Mouse (Mus musculus): ENCODE measurements at regions not wholly inside any gene's neighbourhood (a gene's known extent, or its start where the extent isn't known, plus 50 kb on each side); places are given as distances from the start of the nearest gene placed in this dataset.
"Not testable (repeated sequence)": the region's sequence is repeated elsewhere in the genome, so short reads cannot be mapped to it uniquely, and the experiment has no call there.

DNA sequence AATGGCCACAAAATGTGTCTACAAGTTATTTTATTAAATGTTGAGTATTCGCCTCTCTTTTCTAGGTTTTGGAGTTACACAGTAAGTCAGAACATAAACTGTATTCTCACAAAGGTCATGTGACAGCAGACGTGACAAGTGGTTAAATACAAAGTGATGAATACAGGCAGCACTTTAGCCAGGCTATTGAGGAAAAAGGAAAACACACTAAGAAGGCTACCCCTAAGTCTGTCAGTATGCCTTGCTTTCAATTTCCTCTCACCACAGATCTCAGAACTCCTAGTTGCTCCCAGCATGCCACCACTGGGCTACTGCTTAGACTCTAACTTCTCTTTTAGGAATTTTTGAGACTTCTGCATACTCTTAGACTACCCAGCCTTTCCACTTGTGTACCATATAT is 297.9 kb upstream of the Pex5l start:
- DNase-seq: no peak

DNA sequence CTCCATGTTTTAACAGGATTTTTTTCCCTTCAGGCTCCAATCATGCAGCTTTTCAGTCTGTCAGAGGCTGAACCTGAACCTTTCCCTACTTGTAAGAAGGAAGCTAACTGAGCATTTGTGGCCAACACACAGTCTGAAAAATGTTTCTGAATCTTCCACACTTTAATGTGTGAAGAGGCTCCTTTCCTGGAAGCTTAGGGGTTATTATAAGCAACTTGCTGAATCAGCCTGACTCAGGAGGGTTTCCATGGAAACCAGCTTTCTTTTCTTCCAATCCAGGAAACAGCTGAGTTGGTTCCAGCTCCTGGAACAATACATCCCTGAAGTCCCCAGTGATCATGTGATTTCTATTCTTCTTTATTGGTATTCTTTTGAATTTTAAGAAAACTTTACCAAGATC is 297.5 kb upstream of the Pex5l start:
- no peak for DNase-seq

DNA sequence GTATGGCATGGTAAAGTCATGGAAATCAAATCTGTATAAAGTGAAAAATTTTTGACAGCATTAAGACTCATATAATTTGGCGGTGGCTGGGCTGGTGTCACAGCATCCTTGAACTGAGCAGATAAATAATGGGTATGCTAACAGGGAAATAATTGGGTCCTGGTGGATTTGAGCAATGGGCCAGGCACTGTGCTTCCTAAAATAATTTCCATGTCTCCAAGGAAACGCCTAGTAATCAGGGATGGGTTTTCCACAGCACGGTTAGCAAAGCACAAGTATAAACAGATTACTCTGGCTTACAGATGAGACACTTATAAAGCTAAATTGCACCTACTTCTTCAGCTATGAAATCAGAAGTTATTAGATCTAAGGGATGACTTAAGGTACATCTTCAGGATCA is 273.9 kb upstream of the Pex5l start:
- DNase-seq: no peak

DNA sequence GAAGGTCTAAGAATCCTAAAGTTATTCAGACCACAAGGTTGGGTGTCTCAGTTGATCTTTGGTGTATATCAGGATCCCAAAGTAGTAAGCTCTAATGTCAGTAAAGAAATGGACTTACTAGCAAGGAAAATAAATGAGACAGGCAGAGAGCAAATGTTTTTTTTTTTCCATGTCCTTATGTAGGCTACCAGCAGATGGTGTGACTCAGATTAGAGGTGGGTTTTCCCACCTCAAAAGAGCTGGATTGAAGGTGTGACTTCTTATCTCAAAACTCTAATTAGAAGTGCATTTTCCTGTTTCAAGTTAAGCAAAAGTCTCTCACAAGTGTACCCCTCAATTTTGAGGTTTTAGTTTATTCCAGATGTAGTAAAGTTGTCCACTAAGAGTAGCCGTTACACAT is 273.3 kb upstream of the Pex5l start:
- DNase-seq: no peak

DNA sequence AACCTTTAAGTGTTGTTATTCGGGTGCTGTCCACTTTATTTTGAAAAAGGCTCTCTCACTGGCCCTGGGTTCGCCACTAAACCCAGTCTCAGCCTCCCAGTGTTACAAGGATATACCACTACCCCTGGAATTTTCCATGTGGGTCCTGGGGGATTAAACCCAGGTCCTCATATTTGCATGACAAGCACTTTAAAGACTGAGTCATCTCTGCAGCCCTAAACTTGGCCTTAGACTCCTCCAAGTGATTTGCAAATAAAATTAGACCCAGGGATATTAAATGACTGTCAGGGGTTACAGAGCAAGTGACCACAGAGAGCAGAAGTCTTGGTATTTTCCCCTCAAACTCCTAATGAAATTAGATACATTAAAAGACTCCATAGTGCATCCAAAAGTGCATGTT is 258.9 kb upstream of the Pex5l start:
- no peak for DNase-seq

DNA sequence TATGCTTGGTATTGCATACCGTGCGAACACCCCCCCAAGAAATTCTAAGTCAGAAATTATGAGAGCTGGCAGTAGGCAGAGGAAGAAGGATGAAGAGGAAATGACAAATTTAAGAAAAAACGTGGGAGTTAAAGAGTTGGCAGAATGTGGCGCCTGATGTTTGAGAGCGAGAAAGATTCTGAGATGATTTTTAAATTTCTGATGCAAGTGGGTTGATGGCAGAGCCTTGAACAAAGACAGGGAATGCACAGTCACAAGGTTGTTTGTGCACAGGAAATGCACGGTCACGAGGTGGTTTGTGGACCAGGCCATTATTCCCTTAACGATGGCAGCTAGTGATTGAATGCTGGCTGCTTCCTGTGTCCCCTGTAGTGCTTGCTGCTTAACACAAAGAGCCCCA is 256.3 kb upstream of the Pex5l start:
- DNase-seq: no peak

DNA sequence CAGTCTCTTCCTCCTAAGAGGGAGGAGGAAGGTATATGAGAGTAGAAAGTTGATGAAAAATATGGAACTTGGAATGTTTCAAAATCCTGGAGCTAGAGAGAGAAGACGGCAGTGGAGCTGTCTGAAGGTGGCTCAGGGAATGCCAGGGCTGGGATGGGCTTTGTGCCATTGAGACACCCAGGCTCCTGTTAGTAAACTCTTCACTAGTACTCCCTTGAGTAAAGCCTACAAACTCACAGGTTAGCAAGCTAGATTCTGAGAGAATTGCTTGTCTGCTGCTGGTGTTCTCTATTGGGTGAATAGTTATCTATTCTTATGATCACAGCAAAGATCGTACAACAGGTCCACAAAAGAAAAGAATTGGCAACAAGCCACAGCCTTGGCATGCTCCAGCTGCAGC is 255.3 kb upstream of the Pex5l start:
- DNase-seq: no peak

DNA sequence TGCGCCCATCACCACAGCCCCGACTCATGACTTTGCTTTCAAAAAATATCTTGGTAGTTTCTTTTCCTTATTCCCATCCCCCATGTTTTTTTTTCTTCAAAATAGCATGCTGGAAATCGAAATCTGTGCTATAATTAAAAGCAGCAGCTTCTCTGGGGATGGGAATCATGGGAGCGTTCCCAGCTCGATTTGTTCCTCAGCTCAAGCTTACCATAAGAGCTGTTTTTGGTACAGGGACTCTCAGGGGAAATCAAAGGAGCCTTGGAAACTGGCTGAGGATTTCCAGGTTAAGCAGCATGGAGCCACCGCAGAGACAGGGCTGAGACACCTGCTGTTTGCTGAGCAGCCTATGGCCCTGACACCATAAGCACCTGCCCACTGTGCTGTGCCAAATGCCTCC is 254.2 kb upstream of the Pex5l start:
- DNase-seq: no peak

DNA sequence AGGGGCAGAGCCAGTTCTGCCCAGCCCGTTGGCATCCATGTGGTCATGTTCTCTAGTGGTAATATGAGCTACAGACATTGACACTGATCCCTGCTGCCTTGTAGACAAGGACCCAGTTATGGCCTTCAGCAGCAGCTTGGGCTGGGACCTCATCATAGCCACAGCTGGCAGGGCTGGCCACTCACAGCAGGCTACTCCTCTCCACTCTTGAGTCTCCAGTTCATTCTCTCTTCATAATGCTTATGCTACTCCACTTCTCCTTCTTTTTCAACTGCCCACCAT is 249.4 kb upstream of the Pex5l start:
- DNase-seq: no peak

DNA sequence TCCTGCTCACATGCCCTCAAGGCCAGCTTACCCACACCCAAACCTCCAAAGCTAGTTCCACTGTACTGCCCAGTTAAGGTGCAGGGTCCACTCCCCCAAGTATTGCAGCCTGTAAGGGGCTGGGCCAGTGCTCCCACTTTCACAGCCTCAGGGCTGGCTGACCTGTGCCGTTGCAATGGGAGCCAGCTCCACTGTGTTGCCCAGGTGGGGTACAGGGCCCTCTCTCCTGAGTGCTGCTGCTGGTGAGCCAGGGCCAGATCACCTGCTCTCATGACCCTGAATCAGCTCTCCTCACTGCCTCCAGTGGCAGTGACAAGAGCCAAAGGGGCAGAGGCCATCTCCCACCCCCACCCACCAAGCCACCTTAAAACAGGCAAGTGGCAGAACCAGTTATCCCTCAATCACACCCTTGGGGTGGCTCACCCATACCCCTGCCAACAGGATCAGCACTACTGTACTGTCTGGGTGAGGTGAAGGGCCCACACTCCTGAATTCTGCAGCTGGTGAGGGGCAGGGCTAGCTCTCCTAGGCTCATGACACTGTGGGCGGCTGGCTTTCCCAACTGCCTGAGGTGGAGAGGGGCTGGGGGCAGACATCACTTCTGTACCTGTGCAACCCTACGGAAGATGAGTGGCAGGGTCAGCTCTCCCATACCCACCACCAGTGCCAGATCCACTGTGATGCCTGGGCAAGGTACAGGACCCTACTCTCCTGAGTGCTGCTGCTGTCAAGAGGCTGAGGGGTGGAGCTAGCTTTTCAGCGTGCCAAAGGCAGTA is 248.9 kb upstream of the Pex5l start:
- no peak for DNase-seq

DNA sequence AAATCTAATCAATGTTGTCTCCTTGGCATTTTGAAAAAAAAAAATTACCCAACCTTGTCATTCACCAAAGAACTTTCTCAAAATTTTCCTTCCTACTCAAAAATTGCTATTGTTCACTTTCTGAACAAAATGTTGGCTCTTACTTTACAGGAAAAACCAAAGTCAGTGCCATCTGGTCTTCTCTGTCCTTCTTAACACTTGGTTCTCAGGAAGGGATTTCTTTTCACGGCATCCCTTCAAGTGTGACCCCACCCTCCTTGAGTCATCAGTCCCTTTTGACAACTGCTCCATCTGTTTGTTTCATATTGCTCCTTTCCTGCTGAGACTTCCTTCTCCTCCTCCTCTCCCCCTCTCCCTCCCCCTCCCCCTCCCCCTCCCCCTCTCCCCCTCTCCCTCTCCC is 245.1 kb upstream of the Pex5l start:
- no peak for DNase-seq

DNA sequence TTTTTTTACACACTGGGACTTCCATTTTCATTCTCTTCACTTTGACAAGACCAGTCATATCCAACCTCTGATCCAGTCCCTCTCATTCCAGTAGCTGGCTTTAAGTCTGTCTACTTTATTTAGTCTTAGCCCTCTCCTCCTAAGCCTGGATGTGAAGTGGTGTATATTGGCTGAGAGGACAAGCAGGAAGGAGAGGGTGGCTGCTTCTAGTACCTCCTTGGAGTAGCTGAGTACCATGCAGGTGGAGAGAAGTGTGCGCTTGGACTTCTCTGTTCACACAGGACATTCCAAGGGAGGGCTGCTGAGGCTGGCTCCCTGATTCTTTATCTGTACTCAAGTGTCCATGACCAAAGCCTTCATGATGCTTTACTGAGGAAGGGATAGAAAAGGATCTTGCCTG is 240.6 kb upstream of the Pex5l start:
- no peak for DNase-seq

DNA sequence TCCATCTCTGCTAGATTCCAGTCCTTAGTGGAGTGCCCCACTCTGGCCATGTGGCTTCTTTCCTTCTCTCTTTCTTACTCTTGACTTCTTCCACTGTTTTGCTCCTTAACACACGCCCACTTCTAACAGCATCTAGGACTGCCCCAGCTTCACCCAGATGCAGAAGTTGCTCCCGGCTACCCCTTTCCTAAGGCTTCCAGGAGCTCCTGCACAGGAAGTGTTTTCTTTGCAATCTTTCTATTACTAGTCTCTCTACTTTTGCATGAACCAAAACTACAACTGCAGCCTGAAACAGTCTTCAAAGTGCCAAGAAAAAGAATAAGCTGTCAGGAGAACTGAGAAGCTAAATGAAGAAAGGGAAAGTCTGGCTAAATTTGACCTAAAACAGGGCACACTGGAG is 236.6 kb upstream of the Pex5l start:
- no peak for DNase-seq

DNA sequence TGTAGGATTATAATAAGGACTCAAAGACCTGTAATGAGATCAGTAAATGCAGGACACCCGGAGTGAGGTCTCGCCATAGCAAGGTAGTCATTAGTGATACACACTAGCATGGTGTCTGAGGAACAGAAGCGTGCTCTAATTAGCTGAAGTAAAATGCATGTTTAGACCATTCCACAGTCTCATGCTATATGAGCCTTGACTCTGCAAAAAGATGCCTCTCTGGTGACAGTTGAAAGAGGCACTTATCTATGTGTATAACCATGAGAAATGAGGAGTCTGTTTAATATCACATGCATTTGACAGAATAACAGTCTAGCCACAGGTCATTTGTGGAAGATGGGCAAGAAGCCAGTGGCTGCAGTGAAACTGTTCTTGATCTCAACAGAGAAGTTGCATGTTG is 232.1 kb upstream of the Pex5l start:
- no peak for DNase-seq

DNA sequence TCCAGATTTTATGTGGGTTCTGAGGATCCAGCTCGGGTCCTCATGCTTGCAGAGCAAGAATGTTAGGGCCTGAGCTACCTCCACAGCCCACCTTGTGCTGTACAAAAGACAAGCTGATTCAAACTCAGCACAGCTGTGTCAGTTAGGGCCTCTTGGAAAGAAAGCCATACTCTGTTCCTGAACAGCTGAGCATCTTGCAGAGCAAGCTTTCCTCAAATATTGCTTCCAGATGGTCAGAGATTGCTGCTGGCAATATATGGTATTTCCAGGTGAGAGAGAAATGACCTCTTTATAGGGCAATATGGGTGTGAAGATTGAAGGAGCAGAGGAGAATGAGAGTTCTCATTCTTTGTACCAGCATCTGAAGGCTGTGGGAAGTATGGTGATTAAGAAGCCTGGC is 229.8 kb upstream of the Pex5l start:
- DNase-seq: no peak

DNA sequence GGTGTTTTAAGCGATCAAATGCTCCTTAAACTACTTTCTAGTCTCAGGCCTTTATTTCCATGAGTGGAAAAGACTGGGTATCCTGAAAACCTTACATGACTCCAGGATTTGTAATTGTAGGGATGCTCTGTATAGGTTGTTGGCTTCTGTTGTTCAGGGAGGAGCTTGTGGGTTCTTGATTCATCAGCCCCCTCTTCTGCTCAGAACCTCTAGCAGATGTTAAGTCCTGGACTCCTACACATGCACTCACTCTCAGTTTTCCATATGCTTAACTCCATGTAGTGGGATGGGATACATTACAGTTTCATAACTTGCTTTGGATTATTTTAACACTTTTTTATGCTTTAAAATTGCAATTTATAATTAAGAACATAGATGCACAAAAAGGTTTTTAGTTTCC is 220.5 kb upstream of the Pex5l start:
- DNase-seq: no peak

DNA sequence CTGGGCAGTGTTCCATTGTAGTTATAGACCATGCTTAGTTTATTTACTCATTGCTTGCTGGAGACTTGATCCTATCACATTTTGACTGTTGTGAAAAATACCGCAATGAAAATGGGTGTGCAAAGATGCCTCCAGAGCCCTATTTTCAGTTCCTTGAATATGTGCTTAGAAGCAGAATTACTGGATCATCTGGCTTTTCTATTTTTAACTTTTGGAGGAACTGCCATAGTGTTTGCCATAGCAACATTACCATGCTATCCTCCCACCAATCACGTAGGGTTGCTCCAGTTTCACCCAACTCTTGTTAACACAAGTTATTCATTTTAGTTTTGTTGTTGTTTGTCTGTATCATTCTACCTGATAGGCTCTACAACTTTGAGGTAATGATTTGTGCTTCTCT is 217.0 kb upstream of the Pex5l start:
- DNase-seq: no peak

DNA sequence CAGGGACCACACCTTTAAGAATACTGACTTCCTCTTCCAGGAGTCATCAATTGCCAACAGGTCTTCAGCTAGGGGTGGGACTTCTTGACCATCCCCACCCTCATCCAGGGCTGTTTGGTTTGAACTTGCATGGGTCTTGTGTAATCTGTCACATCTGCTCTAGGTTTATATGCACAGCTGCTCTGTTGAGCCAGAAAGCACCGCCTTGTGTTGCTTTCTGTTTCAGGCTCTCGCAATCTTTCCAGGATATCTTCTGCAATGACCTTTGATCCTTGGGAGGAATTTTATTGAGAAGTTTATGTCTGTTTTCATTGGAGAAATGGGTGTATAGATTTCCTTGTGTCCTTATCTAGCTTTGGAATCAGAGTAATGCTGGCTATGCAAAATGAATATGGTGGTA is 210.8 kb upstream of the Pex5l start:
- no peak for DNase-seq

DNA sequence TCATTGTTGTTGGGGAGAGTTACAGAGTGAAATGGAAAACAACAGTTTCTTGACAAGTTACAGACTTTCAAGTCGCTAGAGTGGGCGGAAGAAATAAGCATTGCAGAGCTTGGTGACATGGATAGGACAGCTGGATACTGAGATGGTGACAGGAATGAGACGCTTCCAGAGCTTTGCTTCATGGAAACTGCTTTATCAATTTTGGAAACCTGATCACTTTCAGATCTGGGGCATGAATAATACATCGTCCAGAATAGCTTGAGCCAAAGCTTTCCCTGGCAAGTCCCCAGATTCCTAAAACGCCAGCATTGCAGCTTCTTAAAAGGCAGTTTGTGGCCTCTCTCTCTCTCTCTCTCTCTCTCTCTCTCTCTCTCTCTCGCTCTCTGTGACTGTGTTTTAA is 207.9 kb upstream of the Pex5l start:
- DNase-seq: no peak

DNA sequence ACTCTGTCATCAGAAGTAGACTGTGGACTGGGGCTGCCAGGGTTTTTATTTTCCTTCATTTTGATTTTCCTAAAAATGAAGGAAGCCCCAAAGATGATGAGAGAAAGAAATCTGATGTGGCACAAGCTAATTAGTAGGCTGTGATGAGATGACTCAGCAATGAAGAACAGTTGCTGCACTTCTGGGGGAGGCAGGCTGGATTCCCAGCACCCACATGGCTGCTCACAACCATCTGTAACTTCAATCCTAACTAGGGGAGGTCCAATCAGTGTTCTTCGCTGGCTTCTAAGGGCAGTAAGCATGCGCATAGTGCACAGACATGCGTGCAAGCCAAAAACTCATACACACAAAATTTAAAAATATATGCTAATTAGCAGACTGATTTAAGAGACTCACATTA is 191.0 kb upstream of the Pex5l start:
- no peak for DNase-seq

DNA sequence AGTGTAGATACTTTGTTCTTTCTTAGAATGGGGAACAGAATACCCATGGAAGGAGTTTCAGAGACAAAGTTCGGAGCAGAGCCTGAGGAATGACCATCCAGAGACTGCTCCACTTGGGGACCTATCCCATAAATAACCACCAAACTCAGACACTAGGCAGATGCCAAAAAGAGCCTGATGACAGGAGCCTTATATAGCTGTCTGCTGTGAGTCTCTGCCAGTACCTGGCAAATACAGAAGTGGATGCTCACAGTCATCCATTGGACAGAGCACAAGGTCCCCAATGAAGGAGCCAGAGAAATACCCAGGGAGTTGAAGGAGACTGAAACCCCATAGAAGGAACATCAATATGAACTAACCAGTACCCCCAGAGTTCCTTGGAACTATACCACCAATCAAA is 174.6 kb upstream of the Pex5l start:
- DNase-seq: not testable (repeated sequence)

DNA sequence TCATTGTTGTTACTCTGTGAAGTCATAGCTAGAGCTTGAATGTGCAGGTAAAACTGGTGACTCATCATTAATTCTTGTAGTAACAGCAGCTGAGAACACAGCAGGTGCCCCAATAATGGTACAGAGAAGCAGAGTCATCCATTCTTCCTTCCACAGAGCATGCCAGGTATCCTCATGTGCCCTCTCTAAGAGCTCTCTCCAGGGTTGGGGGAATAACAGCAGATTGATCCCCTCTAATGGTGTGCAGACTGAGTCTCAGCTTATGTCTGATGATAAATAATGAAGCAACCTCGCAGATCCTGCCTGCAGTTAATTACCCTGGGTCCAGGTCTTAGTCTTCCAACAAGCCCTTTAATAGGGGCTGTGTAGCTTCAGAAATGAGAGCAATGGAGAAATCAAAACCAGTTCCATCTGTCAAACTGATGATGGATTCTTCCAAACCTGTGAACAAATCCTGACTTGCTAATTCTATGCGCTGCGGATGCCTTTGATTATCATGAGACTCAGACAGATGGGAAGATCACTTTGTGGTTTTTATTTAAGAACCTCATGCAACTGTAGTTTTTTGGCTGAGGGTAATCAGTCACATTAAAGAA is 169.3 kb upstream of the Pex5l start:
- no peak for DNase-seq

DNA sequence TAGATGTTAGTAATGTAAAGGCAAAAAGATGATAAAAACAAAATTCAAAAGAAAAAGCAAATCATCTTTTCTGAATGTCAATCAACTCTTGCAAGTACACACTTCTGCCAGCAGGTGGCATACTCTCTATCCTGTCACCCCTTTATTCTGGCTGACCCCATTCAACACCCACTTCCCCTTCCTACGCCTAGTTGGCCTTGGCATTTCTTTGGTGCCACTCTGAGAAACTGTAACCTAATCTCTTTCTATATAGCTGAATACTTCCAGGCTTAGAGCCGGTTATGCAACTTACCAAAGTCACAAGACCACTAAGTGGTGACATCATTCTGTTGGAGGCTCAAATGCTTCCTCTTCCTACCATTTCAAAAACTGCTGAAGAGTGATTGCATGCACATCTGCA is 165.2 kb upstream of the Pex5l start:
- DNase-seq: no peak

DNA sequence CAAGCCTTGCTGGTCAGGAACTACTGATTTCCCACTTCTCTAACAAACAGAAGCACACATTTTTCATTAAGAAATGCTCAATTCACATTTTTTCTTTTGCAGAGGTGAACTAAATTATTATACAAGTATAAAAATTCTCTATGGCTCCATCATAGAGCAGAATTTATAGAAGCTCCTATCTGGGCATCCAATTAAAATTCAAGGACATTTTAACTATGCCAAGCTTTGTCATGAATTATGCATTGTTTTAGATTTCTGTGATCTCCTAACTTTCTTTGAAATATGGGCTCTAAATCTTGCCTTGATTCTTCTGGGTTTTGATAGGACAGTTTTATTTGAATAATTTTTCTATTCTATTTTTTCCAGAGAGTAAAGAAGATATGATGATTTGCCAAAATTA is 163.1 kb upstream of the Pex5l start:
- no peak for DNase-seq

DNA sequence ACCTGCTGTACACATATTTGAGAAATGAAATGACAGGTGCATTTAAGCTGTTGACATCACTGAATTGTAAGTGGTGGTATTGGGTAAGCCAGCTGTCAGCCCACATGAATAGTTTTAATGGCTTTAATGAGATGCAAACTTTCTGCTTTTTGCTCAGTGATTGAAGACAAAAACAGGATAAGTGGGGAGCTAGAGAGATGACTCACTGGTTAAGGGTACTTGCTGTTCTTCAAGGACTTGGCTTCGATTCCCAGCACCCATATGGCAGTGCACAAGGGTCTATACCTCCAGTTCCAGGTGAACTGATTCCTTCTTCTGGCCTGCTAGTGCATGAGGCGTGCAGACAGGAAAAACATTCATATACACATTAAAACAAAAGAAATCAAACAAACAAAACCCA is 162.7 kb upstream of the Pex5l start:
- DNase-seq: no peak

DNA sequence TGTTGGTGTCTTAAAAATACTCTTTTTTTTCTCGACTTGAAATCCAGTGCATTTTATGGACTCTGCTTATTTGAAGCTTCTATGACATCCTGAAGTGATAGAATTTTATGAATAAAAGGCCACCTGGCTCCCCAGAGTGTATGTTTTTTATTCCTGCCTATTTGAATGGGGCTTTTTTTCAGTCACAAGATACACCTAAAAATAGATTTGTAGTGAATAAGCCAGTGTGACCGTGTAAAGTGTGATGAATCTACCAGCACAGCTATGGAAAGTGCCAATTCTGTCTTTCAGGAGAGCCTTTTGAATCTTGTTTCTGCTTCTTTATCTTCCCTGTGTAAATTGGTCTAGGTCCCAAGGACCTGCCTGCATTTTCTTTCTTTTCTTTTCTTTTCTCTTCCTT is 119.8 kb upstream of the Pex5l start:
- DNase-seq: no peak
